Mouse (Mus musculus) left cerebral cortex, adult 11 months (tissue): ENCODE measurements around the gene Hapln1.

Experiments used
- DNase-seq: peaks from one replicate; pipeline ENCODE4 v3.0.0; 2022; ENCODE audit warnings: low spot score

Gene Hapln1

DNA sequence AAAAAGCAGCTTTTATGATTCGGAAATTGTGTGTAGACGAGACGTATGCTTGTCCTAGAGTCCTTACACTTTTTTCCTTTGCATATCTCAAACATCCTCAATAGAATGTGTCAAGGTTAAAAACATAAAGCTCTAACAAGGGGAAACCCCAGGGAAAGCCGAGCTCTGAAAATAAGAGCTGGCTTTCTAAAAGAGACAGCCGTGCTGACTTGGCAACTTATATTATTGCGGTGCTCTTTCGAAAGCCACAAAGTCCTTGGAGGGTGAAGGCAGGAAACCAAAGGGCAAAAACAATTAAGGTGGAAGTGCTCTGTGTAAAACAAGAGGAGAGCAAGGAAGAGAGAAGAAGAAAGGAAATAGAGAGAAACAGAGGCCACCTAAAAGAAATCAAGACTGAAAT, 60.9 kb downstream of the Hapln1 start:
- DNase-seq: no peak

DNA sequence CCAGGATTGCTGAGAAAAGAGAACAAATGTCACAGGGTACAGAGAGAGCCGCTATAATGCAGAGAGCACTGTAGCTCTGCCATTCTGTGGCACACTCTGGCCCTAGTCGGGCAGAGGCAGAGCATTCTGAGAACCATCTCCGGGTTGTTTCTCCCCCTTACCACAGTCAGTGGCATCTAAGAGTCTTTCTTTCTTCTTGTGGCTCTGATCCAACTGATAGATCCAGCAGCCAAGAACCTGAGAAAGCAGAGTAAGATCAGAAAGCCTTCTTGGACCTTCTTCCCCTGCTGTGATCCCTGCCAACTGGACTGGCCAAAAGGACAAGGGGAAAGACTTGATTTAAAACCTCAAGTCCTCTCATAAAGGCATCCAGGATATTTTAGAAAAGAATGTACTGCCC, 63.7 kb downstream of the Hapln1 start:
- no peak for DNase-seq

DNA sequence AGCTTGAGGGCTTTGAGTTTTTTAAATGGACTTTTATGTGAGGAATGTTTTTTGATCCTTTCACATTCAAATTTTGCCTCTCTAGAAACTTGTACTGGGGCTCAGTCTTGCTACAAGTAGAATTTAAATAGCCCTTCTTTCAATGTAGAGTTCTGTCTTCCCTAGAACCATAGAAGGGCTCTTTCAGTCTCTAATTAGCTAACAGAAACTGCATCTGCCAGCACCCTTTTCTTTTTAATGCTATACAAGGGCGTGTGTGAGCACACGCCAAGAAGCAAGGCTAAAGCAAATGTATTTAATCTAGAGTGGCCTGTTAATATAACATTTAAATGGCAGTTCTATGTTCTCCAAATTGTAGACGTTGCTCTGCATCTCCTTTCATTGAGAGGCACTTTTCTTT, 67.8 kb downstream of the Hapln1 start:
- DNase-seq: no peak

DNA sequence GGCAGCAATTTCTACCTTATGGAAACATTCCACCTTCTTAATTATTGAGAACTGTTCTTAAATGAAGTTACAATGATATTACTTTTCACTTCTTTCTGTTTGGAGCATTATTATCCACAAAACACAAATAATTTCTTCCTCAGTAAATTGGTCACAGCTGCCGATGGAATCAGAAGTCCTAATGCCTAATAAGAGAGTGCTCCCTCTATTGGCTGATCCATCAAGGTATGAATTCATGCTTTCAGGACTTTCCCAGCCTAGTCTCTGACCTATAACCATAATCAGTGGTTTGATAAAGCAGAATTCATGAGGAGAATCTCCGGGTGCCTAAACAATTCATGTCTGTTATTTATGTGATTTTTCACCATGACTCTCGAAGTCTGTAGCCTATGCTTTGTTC, 79.5 kb downstream of the Hapln1 start:
- DNase-seq: no peak

DNA sequence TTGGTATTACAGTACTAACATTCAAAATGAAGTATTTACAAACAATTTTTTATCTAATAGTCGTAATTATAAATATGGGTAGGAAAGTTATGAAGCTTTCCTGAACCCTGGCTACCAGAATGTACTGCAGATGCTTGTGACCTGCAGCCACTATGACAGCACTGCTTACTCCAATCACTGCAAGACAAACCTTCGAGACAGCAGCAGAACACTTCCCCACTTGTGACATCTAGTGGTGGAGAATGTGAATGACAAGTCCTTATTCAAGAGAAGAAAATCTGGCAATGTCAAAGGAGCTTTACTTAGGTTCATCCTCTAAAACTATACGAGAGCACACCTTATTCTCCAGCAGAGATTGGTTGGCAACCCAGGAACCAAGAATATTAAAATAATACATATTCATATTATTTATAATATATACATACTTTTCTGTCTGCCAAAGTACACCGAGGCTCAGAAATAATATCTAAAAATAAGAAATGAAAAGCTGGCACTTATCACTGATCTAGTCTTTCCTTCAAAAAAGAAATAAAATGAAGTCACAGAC, 94.6 kb downstream of the Hapln1 start:
- peak; percentile 45 for DNase-seq

DNA sequence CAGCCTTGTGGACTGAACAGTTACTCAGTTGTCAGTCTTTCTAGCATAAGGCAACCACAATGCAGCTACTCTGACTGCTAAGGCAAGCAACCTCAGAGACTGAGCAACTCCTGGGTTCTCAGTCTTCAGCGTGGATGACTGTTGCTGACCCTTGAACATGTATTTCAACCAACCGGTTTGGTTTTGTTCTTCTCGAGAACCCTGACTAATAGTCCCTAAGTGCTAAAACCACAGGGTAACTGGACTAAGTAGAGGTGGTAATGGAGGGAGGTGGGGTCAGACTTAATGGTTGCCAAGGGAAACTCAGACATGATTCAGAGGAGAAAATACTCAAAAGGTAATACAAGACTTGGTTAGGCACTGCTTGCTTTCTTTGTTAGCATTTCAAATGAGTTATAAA, 97.4 kb downstream of the Hapln1 start:
- no peak for DNase-seq

DNA sequence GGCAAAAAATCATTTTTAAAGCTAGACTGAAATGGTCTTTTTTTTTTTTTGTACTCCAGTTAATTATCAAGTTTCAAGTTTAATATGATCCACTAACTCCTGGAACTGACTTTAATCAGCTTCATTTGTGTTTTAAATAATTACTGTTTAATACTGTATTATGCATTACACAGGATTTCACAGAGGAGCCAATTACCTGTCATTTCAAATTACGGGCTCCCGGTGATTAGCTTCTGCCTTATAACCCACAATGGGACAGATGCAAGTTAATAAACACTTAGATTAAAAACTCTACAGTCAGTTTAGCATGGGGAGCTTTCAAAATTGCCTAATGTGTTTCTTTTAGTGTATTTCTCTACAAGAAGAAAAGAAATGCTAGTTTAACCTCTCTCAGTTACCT, 106.0 kb downstream of the Hapln1 start:
- no peak for DNase-seq

DNA sequence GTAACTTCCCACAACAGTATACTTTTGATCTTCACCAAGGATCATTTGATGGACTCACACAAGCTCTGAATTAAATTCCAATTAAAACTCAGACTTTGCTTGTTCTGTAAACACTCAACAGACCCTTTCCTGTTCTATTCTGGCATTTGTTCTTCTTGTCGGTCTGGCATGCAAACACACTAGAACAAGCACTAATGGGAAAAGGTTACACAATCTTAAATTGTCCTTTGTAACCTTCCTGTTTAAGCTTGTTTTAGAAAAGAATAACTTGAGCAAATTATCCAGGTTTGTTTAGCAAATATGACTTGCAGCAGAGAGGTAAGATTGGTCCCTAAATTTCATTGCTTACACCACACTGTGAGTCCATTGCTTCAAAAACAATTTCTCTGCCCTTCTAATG, 113.2 kb downstream of the Hapln1 start:
- DNase-seq: no peak

DNA sequence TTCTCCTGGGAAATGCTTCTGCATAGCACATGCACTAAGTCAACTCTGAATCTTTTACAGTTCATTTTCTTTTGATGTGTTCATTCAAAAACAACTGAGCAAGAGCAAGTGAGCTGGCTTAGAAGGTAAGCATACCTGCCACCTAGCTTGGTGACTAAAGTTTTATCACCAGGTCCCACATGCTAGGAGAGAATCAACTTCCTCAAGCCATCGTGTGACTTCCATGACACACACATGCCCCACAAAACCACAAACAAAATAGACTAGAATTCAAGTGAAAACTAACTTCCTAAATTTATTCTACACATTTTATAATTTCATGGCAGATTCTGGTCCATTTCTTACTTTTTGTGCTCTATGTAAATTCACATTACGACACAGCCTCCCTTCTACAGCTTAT, 113.7 kb downstream of the Hapln1 start:
- no peak for DNase-seq

DNA sequence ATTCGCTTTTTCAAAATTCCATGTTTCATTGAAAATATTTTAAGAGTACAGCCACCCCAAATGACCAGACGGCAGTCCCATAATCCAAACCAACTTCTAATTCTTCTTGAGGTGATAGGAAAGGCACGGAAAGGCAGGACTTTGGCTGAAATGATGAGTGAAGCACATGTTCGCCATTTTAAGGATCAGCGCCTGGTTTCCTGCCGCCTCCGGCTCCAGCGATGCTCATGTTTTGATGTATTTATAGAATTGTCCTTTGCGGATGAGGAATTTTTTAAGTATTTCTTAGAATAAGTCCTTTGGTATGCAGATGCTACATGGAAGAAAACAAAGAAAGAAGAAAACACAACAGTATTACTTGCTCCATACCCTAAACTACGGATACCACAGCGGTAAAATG, 117.5 kb downstream of the Hapln1 start:
- DNase-seq: no peak
